Mouse (Mus musculus): ENCODE data around the gene Armc3.

The Armc3 gene

DNA sequence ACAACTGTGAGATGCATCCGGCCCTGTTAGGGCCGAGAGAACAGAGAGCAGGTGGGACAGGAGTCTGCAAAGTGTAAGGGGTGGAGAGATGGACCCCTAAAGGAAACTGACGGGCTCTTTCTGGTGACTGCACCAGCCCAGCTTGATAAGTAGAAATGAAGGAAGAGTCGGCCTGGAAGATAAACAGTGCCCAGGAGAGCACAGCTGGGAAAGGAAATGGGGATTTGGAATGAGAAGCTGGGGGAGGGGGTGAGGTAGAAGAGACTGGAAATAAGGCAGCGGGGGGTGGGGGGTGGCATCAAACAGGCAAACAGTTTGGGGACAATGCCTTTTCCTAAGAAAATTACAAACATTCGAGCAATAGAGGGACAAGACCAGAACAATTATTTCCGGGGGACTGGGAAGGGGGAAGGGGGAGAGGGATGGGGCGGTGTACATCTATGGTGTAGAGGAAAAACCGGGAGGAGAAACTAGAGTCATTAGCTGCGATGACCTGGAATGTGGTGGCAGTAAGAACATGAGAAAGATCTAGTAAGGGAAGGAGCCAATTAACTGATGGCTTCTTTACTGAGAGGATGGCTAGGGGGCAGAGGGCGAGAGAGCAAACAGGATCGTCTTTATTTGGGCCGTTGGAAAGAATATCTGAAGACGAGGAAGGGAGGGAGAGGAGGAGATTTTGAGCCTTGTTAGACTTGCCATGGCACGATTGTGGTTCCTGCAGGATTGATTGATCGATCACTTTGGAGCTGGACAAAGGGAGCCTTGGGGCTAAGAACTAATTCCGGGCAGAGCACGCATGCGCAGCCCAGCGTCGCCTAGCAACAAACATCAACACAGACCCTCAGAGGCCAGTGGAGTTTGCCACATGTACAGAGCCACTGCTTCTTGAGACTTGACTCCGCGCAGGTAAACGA is at the start of gene Armc3:
Gene Armc3, plus strand, starts transcription at position 851 of the 914 bp plus-strand sequence.
- DNase-seq (ENCODE audit: low spot score), result no peak

DNA sequence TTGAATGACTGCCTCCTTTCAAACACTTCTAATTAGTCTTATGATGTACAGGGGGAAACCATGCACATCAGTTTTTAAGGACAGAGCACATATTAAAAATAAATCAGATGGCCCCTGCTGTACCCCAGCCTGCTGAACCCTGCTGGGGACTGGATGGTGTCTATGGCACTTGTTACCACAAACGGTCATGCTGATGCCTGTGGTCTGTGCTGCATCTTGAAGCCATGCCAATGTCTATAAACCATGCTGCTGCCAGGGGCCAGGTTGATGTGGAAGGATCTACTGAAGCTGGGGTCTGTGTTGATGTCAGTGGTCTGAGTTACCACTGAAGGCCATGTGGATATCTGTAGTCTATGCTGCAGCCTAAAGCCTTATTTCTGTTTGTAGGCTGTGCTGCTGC is 46.4 kb upstream of the Armc3 start:
- DNase-seq (ENCODE audit: low spot score), result no peak

DNA sequence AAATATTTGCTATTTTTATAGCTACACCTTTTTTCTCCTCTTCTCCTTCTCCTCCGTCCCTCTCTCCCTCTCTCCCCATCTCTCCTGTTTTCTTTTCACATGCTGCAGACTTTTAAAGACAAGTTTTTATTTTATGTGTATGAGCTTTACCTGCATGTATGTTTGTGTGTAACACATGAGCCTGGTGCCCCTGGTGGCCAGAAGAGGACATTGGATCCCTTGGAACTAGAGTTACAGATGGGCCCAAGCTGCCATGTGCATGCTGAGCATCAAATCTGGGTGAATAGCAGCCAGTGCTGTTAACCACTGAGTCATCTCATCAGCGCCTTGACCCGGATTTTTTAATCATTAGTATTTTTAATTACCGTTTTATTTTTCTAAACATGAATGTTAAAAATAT is 42.9 kb upstream of the Armc3 start:
- DNase-seq (ENCODE audit: low spot score), result no peak

DNA sequence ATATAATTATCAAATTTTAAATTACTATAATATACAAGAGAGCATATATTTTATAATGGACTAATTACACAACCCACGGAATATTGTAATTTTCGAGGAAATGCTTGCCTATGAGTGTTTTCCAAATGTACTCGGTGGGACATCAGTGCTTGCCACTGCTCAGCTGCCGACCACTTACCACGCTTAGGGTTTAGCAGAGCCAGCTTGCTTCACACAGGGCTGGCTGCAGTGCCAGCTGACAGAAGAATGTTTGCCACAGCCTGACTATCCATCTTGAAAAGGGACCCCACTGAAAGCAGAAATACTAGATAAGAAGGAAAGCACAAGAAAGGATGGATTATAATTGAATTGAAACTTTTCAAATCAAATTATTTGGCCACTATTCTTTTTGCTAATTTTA is 39.6 kb upstream of the Armc3 start:
- DNase-seq (ENCODE audit: low spot score), result no peak

DNA sequence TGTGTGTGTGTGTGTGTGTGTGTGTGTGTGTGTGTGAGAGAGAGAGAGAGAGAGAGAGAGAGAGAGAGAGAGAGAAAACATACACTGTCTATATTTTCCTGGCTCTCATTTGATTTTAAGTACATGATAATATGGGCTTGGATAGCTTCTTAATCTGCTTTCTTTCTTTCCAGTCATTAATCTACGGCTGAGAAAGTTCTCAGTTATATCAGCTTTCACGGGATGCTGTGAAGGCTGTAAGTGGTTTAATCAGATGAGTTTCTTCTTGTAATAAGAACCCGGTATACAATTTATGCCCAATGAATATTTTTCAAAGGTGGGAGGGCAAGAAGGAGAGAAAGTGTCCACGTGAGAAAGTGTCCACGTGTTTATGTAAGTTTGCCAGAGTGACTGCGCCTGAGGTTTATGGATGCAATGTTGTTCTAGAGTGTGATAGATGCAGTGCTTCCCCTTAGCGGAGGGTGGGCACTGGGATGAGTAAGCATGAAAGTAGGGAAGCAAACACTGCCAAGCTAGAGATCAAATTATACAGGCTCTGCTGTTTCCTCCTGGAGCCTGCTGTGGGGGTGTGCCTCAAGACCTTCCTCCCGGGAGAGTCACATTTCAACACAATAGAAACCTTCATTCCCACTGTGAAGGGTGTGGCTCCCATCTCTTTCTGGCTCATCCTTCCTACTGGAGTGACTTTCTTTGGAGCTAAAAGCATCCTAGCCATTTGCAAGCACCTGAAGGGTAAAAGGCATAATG is 38.6 kb upstream of the Armc3 start:
- DNase-seq (ENCODE audit: low spot score), result no peak

DNA sequence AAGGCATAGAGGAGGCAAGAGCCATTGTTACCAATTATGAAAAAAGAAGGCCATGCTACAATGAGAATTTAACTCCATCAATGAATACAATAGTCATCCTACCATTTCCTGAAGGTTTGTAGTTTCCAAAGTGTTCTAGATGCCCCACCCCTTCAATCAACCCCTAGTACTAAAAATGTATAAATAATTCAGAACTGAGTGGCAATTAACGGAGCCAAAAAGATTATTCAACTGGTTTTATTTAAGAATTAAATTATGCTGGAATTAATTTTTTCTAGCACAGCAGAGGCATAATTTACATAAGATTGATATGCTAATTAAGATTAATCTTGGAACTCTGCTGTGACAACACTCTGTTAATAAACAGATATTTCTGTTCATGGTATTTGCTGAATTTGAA is 34.9 kb upstream of the Armc3 start:
- no peak for DNase-seq (ENCODE audit: low spot score)

- DNase-seq (ENCODE audit: low spot score), result no peak
Measured at GRCm38 (mm10) chr2:19176827-19177236, 22.3 kb upstream of the Armc3 start.

GRCm38 (mm10) chr2:19199366-19199853 is 308 bp downstream of the Armc3 start:
- no peak for DNase-seq (ENCODE audit: low spot score)

- no peak for DNase-seq (ENCODE audit: low spot score)
Measured at GRCm38 (mm10) chr2:19200112-19200511, 1.0 kb downstream of the Armc3 start.

GRCm38 (mm10) chr2:19201682-19202081 is 2.6 kb downstream of the Armc3 start:
- no peak for DNase-seq (ENCODE audit: low spot score)

GRCm38 (mm10) chr2:19234305-19234704 is 35.2 kb downstream of the Armc3 start:
- DNase-seq (ENCODE audit: low spot score), result no peak

DNA sequence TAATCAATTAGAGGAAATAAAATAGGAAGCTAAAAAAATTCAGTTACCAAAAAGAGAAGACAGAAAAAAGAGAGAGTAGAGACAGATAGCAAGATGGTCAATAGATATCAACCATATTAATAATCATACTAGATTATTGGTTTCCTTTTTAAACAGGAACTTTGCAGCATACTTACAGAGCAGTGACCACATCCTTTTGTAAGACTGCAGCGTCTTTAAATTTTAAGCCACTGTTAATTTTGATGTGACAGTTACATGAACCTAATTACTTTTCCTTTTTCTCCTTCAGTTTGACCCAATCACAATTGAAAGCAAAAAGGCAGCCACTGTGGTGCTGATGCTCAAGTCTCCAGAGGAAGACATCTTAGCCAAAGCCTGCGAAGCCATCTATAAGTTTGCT is 36.1 kb downstream of the Armc3 start:
- DNase-seq (ENCODE audit: low spot score), result no peak

GRCm38 (mm10) chr2:19235614-19236013 is 36.5 kb downstream of the Armc3 start:
- DNase-seq (ENCODE audit: low spot score), result no peak

DNA sequence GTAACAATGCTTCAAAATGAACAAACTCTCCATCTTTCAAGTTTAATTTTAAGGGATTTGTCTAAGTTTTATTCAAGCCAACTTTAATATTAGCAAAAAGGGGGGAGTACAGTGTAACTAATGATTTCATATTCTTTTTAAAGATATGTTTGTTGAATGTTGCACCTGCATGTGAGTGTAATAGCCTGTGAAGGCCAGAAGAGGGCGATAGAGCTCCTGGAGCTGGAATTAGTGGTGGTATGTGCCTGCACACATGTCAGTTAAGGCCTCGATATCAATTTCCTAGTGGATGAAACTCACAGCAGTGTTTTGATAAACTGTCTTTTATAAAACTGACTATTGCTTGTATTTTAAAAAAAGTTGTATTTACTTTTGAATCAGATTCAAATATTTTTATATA is 39.7 kb downstream of the Armc3 start:
- no peak for DNase-seq (ENCODE audit: low spot score)

DNA sequence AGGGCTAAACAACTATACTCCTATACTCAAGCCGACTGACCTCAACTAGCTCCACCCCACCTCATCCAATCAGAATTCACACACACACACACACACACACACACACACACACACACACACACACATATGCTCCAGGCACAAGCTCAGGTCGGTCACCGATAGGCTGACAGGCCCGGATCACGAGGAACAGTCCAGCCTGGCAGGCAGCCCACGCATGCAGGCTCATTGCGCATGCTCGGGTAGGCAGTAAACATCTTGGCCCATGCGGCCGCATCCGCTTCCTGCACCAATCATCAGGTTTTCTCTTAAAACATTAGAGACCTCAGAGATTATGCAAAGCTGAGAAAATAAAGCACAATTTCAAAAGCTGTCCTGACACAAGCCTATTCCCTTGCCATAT is 50.5 kb downstream of the Armc3 start:
- DNase-seq (ENCODE audit: low spot score), result no peak

GRCm38 (mm10) chr2:19255037-19255436 is 55.9 kb downstream of the Armc3 start:
- no peak for DNase-seq (ENCODE audit: low spot score)

DNA sequence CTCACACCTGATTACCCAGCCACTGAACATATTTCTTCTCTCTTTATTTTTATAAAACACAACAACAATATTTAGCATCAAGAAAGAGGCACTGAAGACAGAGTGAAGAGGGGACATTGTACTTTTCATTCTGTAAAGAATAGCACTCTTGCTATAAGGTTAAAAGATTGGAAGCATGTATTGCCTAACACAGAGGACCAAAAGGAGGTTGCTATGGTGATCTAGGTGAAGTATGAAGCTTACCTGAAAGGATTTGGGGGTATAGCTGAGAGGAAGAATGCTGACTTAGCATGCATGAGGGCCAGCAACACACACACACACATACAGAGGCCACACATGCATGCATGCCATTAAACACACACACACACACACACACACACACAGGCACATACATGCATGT is 58.2 kb downstream of the Armc3 start:
- no peak for DNase-seq (ENCODE audit: low spot score)

- no peak for DNase-seq (ENCODE audit: low spot score)
Measured at GRCm38 (mm10) chr2:19260399-19260798, 61.3 kb downstream of the Armc3 start.

- DNase-seq (ENCODE audit: low spot score), result no peak
Measured at GRCm38 (mm10) chr2:19263375-19263774, 64.3 kb downstream of the Armc3 start.

GRCm38 (mm10) chr2:19265834-19266233 is 66.7 kb downstream of the Armc3 start:
- no peak for DNase-seq (ENCODE audit: low spot score)

DNA sequence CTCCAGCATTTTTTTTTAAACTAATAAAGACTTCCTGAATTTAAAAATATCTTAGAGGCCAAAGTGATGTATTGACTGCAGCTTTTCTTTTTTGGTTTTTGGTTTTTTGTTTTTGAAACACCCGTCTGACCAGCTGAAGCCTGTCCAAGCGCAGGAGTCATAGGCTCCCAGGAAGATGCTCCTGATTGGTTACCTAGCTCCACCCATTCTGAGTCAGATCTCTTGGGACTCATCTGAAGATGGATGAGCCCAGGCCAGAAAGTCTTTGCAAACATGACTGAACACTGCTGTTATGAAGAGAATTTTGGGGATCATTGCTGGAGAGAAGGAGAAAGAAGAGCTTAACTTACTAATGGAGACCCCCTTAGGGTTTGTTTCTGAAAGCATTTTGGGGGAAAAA is 68.3 kb downstream of the Armc3 start:
- DNase-seq (ENCODE audit: low spot score), result no peak

DNA sequence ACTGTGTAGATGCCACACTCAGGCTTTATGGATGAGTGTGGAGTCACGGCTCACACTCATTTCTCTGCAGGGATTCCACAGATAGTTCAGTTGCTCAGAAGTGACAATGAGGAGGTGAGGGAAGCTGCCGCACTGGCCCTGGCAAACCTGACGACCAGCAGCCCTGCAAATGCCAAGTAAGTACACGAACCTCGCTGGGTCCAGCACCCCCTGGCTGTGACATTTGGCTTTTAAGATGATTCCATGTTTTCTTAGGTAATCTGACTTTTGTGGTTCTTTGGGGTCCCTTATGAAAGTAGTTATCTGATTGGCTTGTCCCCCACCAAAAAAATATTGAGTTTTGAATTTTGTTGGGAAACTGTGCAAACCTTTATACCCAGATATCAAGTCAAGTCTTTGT is 70.9 kb downstream of the Armc3 start:
- DNase-seq (ENCODE audit: low spot score), result no peak

DNA sequence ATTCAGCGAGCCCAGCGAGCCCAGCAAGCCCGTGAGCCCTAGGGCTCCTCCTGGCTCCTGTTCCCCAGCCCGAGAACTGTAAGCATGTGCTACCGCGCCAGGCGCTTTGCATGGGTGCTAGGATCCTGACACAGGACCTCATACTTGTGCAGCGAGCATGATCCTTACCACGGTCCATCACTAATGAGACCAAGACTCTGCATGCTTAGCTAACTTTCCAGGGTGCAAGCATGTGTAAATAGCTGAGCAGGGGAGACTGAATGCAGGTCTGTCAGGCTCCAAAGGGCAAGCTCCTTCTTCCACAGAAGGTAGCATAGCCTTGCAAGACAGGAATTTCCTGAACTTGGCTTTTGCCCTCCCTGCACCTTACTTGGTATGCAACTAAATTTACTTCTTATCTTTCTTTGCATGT is 71.6 kb downstream of the Armc3 start:
- DNase-seq (ENCODE audit: low spot score), result peak; percentile 18

All from urinary bladder, postnatal 14 days (tissue).